8 mouse cellular contexts compared by ENCODE assay signal in the genomic region with DNA sequence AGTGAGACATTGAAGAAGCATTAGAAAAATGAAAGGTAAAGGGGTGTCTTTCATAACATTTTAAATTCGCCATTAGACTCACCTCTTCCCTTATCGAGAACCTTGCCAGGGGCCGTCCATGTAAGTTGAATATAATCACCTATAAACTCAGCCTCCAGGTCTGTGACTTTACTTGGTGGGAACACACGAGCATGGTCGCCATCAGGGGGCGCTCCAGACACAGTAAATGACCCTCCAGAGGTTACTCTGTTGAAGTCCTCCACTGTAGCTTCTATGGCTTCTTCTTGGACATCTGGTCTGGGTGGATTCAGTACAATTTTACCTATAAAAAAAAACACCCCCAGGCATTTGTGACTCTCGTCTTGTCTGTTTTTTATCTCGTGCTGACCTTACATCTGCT. TPM values are rescaled to one million over a fixed set of nuclear protein-coding genes. Genes with fewer than 3 reads are reported as not detected.
A peak's percentile ranks its signal among the peaks of the same experiment; 100 is the strongest.
DNase-seq lines count a peak whose midpoint lies in the region; TF ChIP-seq lines count a peak whose summit lies in the region.
"Had no signal": no experiment of that assay in that cellular context is flagged by ENCODE, and none has a peak within 500 bp of the region (broad histone marks: within the 10 kb centered on the region; RNA-seq: fewer than 3 reads in every experiment).

No protein-coding gene starts in this region.

- no peak overlapping the region for H3K4me3 ChIP-seq in bone marrow macrophage, adult 2 months (ENCODE audit: insufficient read depth, low read length)
- H3K4me3 ChIP-seq: lung, embryonic 15.5 days had no signal

- peak; percentile 34 to 46 for DNase-seq in heart, postnatal 14 days
- no peak for DNase-seq in heart, adult 11 months
- peak; percentile 19 for DNase-seq in spleen, adult 12 weeks (ENCODE audit: low spot score)
- no peak for DNase-seq in spleen, adult 18-20 months
- DNase-seq in kidney, postnatal 4 days = peak; percentile 58 to 63
- no peak for DNase-seq in cerebellum, adult 9-10 months

- H3K4me1 ChIP-seq in bone marrow macrophage, adult 2 months (ENCODE audit: control insufficient read depth, insufficient read depth, low read length) = no peaks in the 10 kb centered on the region
- H3K4me1 ChIP-seq: lung, embryonic 15.5 days had no signal

- H3K27ac ChIP-seq in bone marrow macrophage, adult 2 months (ENCODE audit: insufficient read depth, low read depth, low read length) = no peak overlapping the region
- H3K27ac ChIP-seq: lung, embryonic 15.5 days had no signal

- intact Hi-C loops in heart, postnatal 14 days (cut with DNase I) = no loop called here

- TF ChIP-seq POLR2A in bone marrow macrophage, adult 2 months (IDR thresholded peaks at IDR 0.05; ENCODE audit: borderline replicate concordance, low read depth, low read length) = no peak

- peak; percentile 55 for TF ChIP-seq CTCF in bone marrow macrophage, adult 2 months (IDR thresholded peaks at IDR 0.05; ENCODE audit: low read depth, low read length)

RNA-seq across cellular contexts. Expression of a gene that starts 17.4 kb away (rescaled TPM):
- under 1 TPM; 0.31 to 0.59 TPM for total RNA-seq in heart, postnatal 14 days (2021)
- polyA plus RNA-seq in bone marrow macrophage, adult 2 months (2012; ENCODE audit: insufficient read depth, insufficient read length, missing spikeins) = not detected in 2 replicates

RNA-seq across cellular contexts. Expression of a gene that starts 41.1 kb away (rescaled TPM):
- 1 to 10 TPM; 2.2 to 2.8 TPM for total RNA-seq in heart, postnatal 14 days (2021)
- not detected in 2 replicates for polyA plus RNA-seq in bone marrow macrophage, adult 2 months (2012; ENCODE audit: insufficient read depth, insufficient read length, missing spikeins)

RNA-seq across cellular contexts. Expression of a gene that starts 47.3 kb away (rescaled TPM):
- not detected for total RNA-seq in heart, postnatal 14 days (2021)
- polyA plus RNA-seq in bone marrow macrophage, adult 2 months (2012; ENCODE audit: insufficient read depth, insufficient read length, missing spikeins) = not detected in 2 replicates

Comparison
In these comparisons a context has a peak if more than half of its experiments do, and no peak if none do; other contexts are left out.
1. DNase-seq: peak in heart, postnatal 14 days (2 of 2), spleen, adult 12 weeks (single experiment) and kidney, postnatal 4 days (2 of 2); none in heart, adult 11 months (single experiment), spleen, adult 18-20 months (0 of 2) and cerebellum, adult 9-10 months (single experiment).